In the genomic region with DNA sequence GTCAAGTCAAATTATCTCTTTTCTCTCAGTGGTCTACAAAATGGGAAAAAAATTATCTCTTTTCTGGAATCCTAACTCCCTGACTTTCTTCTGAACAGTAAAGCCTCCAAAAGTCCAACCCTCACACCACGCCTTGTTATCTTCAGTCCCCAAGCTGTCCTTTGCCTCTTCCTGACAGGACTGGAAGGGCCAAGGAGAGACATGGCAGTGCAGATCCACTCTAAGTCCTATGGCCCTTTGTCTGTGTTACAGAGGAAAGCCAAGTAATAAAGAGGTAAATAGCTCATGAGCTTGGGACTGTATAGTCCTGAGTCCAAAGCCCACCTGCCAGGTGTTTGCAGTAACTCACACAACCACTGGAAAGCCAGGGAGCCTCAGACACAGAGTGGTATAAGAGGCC, we compare ENCODE assay signal across 15 mouse cellular contexts. TPM values are rescaled to one million over a fixed set of nuclear protein-coding genes. Genes with fewer than 3 reads are reported as not detected.
DNase-seq lines count a peak whose midpoint lies in the region; ATAC-seq and TF ChIP-seq lines count a peak whose summit lies in the region.
"Had no signal": no experiment of that assay in that cellular context is flagged by ENCODE, and none has a peak within 500 bp of the region (broad histone marks: within the 10 kb centered on the region; RNA-seq: fewer than 3 reads in every experiment).

No protein-coding gene starts in this region.

- peak; percentile 80 for DNase-seq in heart, adult 11 months
- no peak for DNase-seq in heart, postnatal 14 days
- DNase-seq in liver, postnatal 0 days = no peak
- peak; percentile 27 for DNase-seq in heart, postnatal 4 days
- DNase-seq in cerebellum, adult 2 months = no peak
- DNase-seq in cerebellum, adult 8-10 months = no peak
- DNase-seq: cerebellum, adult 9-10 months; embryo, embryonic 11 days; right cerebral cortex, postnatal 4 days had no signal

- TF ChIP-seq POLR2A in cerebellum, adult 2 months (IDR thresholded peaks at IDR 0.05; ENCODE audit: borderline replicate concordance, insufficient read depth, low read length) = no peak

- WGBS in liver, embryonic 12.5 days (ENCODE audit: insufficient replicate concordance) = 34% methylated on average over 1 of the region's 1 CpGs
- WGBS in liver, postnatal 0 days (ENCODE audit: insufficient replicate concordance) = 57% methylated on average over 1 of the region's 1 CpGs
- WGBS in stomach, embryonic 15.5 days = 80% methylated on average over 1 of the region's 1 CpGs
- WGBS in cerebellum, adult 2 months = 100% methylated on average over 1 of the region's 1 CpGs

- H3K27ac ChIP-seq in liver, embryonic 12.5 days = peak overlapping the region; percentile 45; the same call in 1 of the 2 replicates
- no peak overlapping the region for H3K27ac ChIP-seq in liver, postnatal 0 days (ENCODE audit: low read depth)
- peak overlapping the region; percentile 45; the same call in 1 of the 2 replicates for H3K27ac ChIP-seq in stomach, embryonic 15.5 days
- H3K27ac ChIP-seq in cerebellum, adult 2 months (ENCODE audit: insufficient read depth, low read length) = no peak overlapping the region
- H3K27ac ChIP-seq: forebrain, embryonic 13.5 days; hindbrain, embryonic 10.5 days had no signal

- no peaks in the 10 kb centered on the region for H3K27me3 ChIP-seq in liver, embryonic 12.5 days (replicated peaks)
- no peaks in the 10 kb centered on the region for H3K27me3 ChIP-seq in liver, postnatal 0 days (ENCODE audit: insufficient read depth, low read length)
- H3K27me3 ChIP-seq in stomach, embryonic 15.5 days (replicated peaks) = no peaks in the 10 kb centered on the region
- no peaks in the 10 kb centered on the region for H3K27me3 ChIP-seq in cerebellum, adult 2 months (ENCODE audit: control insufficient read depth, insufficient read depth, low read length)
- H3K27me3 ChIP-seq: CH12.LX; forebrain, embryonic 13.5 days had no signal

- TF ChIP-seq EP300 in liver, postnatal 0 days (IDR thresholded peaks at IDR 0.05; ENCODE audit: low read depth) = no peak

- no peak overlapping the region for H3K4me3 ChIP-seq in liver, embryonic 12.5 days
- no peak overlapping the region for H3K4me3 ChIP-seq in liver, postnatal 0 days (ENCODE audit: low read depth, low read length)
- no peak overlapping the region for H3K4me3 ChIP-seq in stomach, embryonic 15.5 days (replicated peaks)
- no peak overlapping the region for H3K4me3 ChIP-seq in cerebellum, adult 2 months (replicated peaks; ENCODE audit: insufficient read depth, low read depth, low read length)
- H3K4me3 ChIP-seq: forebrain, embryonic 13.5 days; hindbrain, embryonic 10.5 days had no signal

- ATAC-seq in liver, embryonic 12.5 days = peak; percentile 53; the same call in 1 of the 2 replicates
- no peak for ATAC-seq in liver, postnatal 0 days
- no peak for ATAC-seq in stomach, embryonic 15.5 days (ENCODE audit: insufficient read depth, low FRiP score, low read depth)
- ATAC-seq: forebrain, embryonic 13.5 days had no signal

- no peak overlapping the region for H3K9ac ChIP-seq in liver, embryonic 12.5 days
- H3K9ac ChIP-seq in liver, postnatal 0 days (replicated peaks) = no peak overlapping the region
- H3K9ac ChIP-seq in stomach, embryonic 15.5 days = no peak overlapping the region
- H3K9ac ChIP-seq: forebrain, embryonic 13.5 days had no signal

- TF ChIP-seq CTCF in liver, postnatal 0 days (IDR thresholded peaks at IDR 0.05; ENCODE audit: low read depth) = no peak
- no peak for TF ChIP-seq CTCF in cerebellum, adult 2 months (IDR thresholded peaks at IDR 0.05; ENCODE audit: borderline replicate concordance, insufficient read depth, low read depth, low read length)

- H3K9me3 ChIP-seq in liver, embryonic 12.5 days (replicated peaks) = no peaks in the 10 kb centered on the region
- H3K9me3 ChIP-seq in liver, postnatal 0 days (ENCODE audit: low read length) = no peaks in the 10 kb centered on the region
- no peaks in the 10 kb centered on the region for H3K9me3 ChIP-seq in stomach, embryonic 15.5 days
- H3K9me3 ChIP-seq: forebrain, embryonic 13.5 days; hindbrain, embryonic 10.5 days had no signal

- no peak overlapping the region for H3K4me2 ChIP-seq in liver, embryonic 12.5 days
- H3K4me2 ChIP-seq in liver, postnatal 0 days (ENCODE audit: low read depth, low read length) = no peak overlapping the region
- H3K4me2 ChIP-seq in stomach, embryonic 15.5 days = no peak overlapping the region
- H3K4me2 ChIP-seq: forebrain, embryonic 13.5 days; midbrain, embryonic 11.5 days had no signal

- intact Hi-C loops in heart, postnatal 14 days (cut with DNase I) = no loop called here

- H3K36me3 ChIP-seq in liver, embryonic 12.5 days = peaks cover 45% of the 10 kb centered on the region
- 0 out of 2 replicates have a peak, but pooled peaks cover 9% of the 10 kb centered on the region for H3K36me3 ChIP-seq in liver, postnatal 0 days (replicated peaks; ENCODE audit: insufficient read depth, low read length)
- peaks cover 8% of the 10 kb centered on the region; the same call in 1 of the 2 replicates for H3K36me3 ChIP-seq in stomach, embryonic 15.5 days

- H3K4me1 ChIP-seq in liver, embryonic 12.5 days = peaks cover 38% of the 10 kb centered on the region
- 0 out of 2 replicates have a peak, but pooled peaks cover 10% of the 10 kb centered on the region for H3K4me1 ChIP-seq in liver, postnatal 0 days (ENCODE audit: insufficient read depth)
- H3K4me1 ChIP-seq in stomach, embryonic 15.5 days = no peaks in the 10 kb centered on the region
- H3K4me1 ChIP-seq in cerebellum, adult 2 months (ENCODE audit: control insufficient read depth, insufficient read depth, low read length) = no peaks in the 10 kb centered on the region
- H3K4me1 ChIP-seq: forebrain, embryonic 13.5 days; hindbrain, embryonic 10.5 days had no signal

RNA-seq across cellular contexts. Expression of a gene that starts 21.3 kb away (rescaled TPM):
- 10 to 100 TPM; 33.0 to 39.6 TPM for total RNA-seq in heart, postnatal 14 days (2021)
- polyA plus RNA-seq in liver, embryonic 12.5 days (2016; fragmentation: Nextera tagmentation; extraction: Ambion mirVana) = 38.3 and 41.1 TPM in 2 replicates
- polyA plus RNA-seq in liver, postnatal 0 days (2015; fragmentation: Nextera tagmentation; extraction: Ambion mirVana) = 10.9 and 11.0 TPM in 2 replicates
- 10 to 100 TPM; 49.1 to 51.0 TPM for total RNA-seq in heart, postnatal 4 days (2021)
- polyA plus RNA-seq in stomach, embryonic 15.5 days (2015; fragmentation: Nextera tagmentation; extraction: Ambion mirVana) = 60.2 and 63.2 TPM in 2 replicates
- polyA plus RNA-seq in cerebellum, adult 2 months (2012; rRNA removed) = 52.0 and 56.9 TPM in 2 replicates

RNA-seq across cellular contexts. Expression of a gene that starts 21.4 kb away (rescaled TPM):
- 10 to 100 TPM; 10.0 to 12.6 TPM for total RNA-seq in heart, postnatal 14 days (2021)
- polyA plus RNA-seq in liver, embryonic 12.5 days (2016; fragmentation: Nextera tagmentation; extraction: Ambion mirVana) = 10.3 and 10.8 TPM in 2 replicates
- polyA plus RNA-seq in liver, postnatal 0 days (2015; fragmentation: Nextera tagmentation; extraction: Ambion mirVana) = 8.3 TPM in 2 replicates
- 10 to 100 TPM; 30.4 to 32.3 TPM for total RNA-seq in heart, postnatal 4 days (2021)
- 17.5 and 18.4 TPM in 2 replicates for polyA plus RNA-seq in stomach, embryonic 15.5 days (2015; fragmentation: Nextera tagmentation; extraction: Ambion mirVana)
- 4.8 and 6.2 TPM in 2 replicates for polyA plus RNA-seq in cerebellum, adult 2 months (2012; rRNA removed)

RNA-seq across cellular contexts. Expression of a gene that starts 24.7 kb away (rescaled TPM):
- 10 to 100 TPM; 28.7 to 29.6 TPM for total RNA-seq in heart, postnatal 14 days (2021)
- 65.3 and 68.4 TPM in 2 replicates for polyA plus RNA-seq in liver, embryonic 12.5 days (2016; fragmentation: Nextera tagmentation; extraction: Ambion mirVana)
- polyA plus RNA-seq in liver, postnatal 0 days (2015; fragmentation: Nextera tagmentation; extraction: Ambion mirVana) = 9.7 and 10.1 TPM in 2 replicates
- 10 to 100 TPM; 52.1 to 52.8 TPM for total RNA-seq in heart, postnatal 4 days (2021)
- polyA plus RNA-seq in stomach, embryonic 15.5 days (2015; fragmentation: Nextera tagmentation; extraction: Ambion mirVana) = 87.9 and 107 TPM in 2 replicates
- 22.8 and 23.1 TPM in 2 replicates for polyA plus RNA-seq in cerebellum, adult 2 months (2012; rRNA removed)

RNA-seq across cellular contexts. Expression of a gene that starts 56.0 kb away (rescaled TPM):
- total RNA-seq in heart, postnatal 14 days (2021) = 1,000 to 10,000 TPM; 1,455 to 1,530 TPM
- 562 and 614 TPM in 2 replicates for polyA plus RNA-seq in liver, embryonic 12.5 days (2016; fragmentation: Nextera tagmentation; extraction: Ambion mirVana)
- polyA plus RNA-seq in liver, postnatal 0 days (2015; fragmentation: Nextera tagmentation; extraction: Ambion mirVana) = 554 and 564 TPM in 2 replicates
- 1,000 to 10,000 TPM; 1,113 to 1,195 TPM for total RNA-seq in heart, postnatal 4 days (2021)
- polyA plus RNA-seq in stomach, embryonic 15.5 days (2015; fragmentation: Nextera tagmentation; extraction: Ambion mirVana) = 708 and 737 TPM in 2 replicates
- polyA plus RNA-seq in cerebellum, adult 2 months (2012; rRNA removed) = 204 and 236 TPM in 2 replicates

Comparison
In these comparisons a context has a peak if more than half of its experiments do, and no peak if none do; other contexts are left out.
1. DNase-seq: peak in heart, adult 11 months (single experiment) and heart, postnatal 4 days (single experiment); none in heart, postnatal 14 days (0 of 2), liver, postnatal 0 days (single experiment), cerebellum, adult 2 months (0 of 2) and cerebellum, adult 8-10 months (single experiment).
2. H3K27ac ChIP-seq: peak in liver, embryonic 12.5 days (single experiment) and stomach, embryonic 15.5 days (single experiment); none in liver, postnatal 0 days (single experiment) and cerebellum, adult 2 months (single experiment).